Mouse (Mus musculus) erythroid progenitor cell, adult 5-6 weeks (primary cell): ENCODE results near the gene AC134908.4. TPM values are rescaled to one million over a fixed set of nuclear protein-coding genes. Genes with fewer than 3 reads are reported as not detected.
A peak's percentile ranks its signal among the peaks of the same experiment; 100 is the strongest.
"Not testable (repeated sequence)": the region's sequence is repeated elsewhere in the genome, so short reads cannot be mapped to it uniquely, and the experiment has no call there.

Experiments used
- ATAC-seq: replicated peaks from 2 replicates; pipeline ENCODE4 v1.8.0; 2016; ENCODE audit warnings: moderate number of reproducible peaks, mild to moderate bottlenecking, moderate TSS enrichment, inconsistent platforms; ENCODE audit not compliant: poor library complexity, low FRiP score, severe bottlenecking
- total RNA-seq, 2 experiments: library from RNA; stranded (forward) in 1 of 2; stranded (reverse) in 1 of 2; fragments of 150-400 nt in 1 of 2; fragments of 186-747, 209-891 nt in 1 of 2; gene quantifications; 2 replicates each; pipeline versions ENCODE4 v1.2.3 to v1.2.4; 2015 to 2017; ENCODE audit warnings: low replicate concordance in 2 of 2

Gene AC134908.4
- total RNA-seq, 2 experiments from 2014 or later = not detected

- no peak for ATAC-seq
Measured at GRCm38 (mm10) chr17:25810890-25811289, 15.4 kb upstream of the AC134908.4 start.

GRCm38 (mm10) chr17:25809606-25810340 lies 14.3 kb upstream of the AC134908.4 start:
- ATAC-seq = no peak

- ATAC-seq = no peak
Measured at GRCm38 (mm10) chr17:25808789-25809605, 13.5 kb upstream of the AC134908.4 start, which contains the start of gene Fbxl16. Fbxl16 (plus strand) TSS chr17:25809085.

GRCm38 (mm10) chr17:25808028-25808427 lies 12.6 kb upstream of the AC134908.4 start:
- ATAC-seq = no peak

GRCm38 (mm10) chr17:25807452-25807851 lies 12.0 kb upstream of the AC134908.4 start:
- not testable (repeated sequence) for ATAC-seq

GRCm38 (mm10) chr17:25806507-25806906 lies 11.0 kb upstream of the AC134908.4 start:
- no peak for ATAC-seq

- ATAC-seq = no peak
Measured at GRCm38 (mm10) chr17:25802825-25803517, 7.5 kb upstream of the AC134908.4 start.

GRCm38 (mm10) chr17:25801029-25801428 lies 5.6 kb upstream of the AC134908.4 start:
- peak; percentile 68 for ATAC-seq

- peak; percentile 83 for ATAC-seq
Measured at GRCm38 (mm10) chr17:25796951-25797369, 1.5 kb upstream of the AC134908.4 start, which contains the start of gene Metrn. Metrn (minus strand) TSS chr17:25797136.

- ATAC-seq = no peak
Measured at GRCm38 (mm10) chr17:25796211-25796771, 832 bp upstream of the AC134908.4 start.

- ATAC-seq = no peak
Measured at GRCm38 (mm10) chr17:25794998-25795397, 461 bp downstream of the AC134908.4 start.

GRCm38 (mm10) chr17:25794197-25794596 lies 1.3 kb downstream of the AC134908.4 start:
- no peak for ATAC-seq

- peak; percentile 23 for ATAC-seq
Measured at GRCm38 (mm10) chr17:25792615-25793014, 2.8 kb downstream of the AC134908.4 start, which contains the start of gene Fam173a. Fam173a (minus strand) TSS chr17:25792901.

- ATAC-seq = peak; percentile 81
Measured at GRCm38 (mm10) chr17:25791843-25792527, 3.5 kb downstream of the AC134908.4 start.

- peak; percentile 4 for ATAC-seq
Measured at GRCm38 (mm10) chr17:25791320-25791842, 4.1 kb downstream of the AC134908.4 start.

- ATAC-seq = no peak
Measured at GRCm38 (mm10) chr17:25786781-25787504, 8.5 kb downstream of the AC134908.4 start.

- no peak for ATAC-seq
Measured at GRCm38 (mm10) chr17:25786280-25786679, 9.2 kb downstream of the AC134908.4 start, which contains the start of gene Ccdc78. Ccdc78 (plus strand) TSS chr17:25786580.

GRCm38 (mm10) chr17:25785281-25785745 lies 10.1 kb downstream of the AC134908.4 start, which contains the start of gene Haghl:
Haghl (minus strand) TSS chr17:25785673.
- ATAC-seq = peak; percentile 86
